Comparison of ENCODE assay signal across 15 mouse cellular contexts in the genomic region with DNA sequence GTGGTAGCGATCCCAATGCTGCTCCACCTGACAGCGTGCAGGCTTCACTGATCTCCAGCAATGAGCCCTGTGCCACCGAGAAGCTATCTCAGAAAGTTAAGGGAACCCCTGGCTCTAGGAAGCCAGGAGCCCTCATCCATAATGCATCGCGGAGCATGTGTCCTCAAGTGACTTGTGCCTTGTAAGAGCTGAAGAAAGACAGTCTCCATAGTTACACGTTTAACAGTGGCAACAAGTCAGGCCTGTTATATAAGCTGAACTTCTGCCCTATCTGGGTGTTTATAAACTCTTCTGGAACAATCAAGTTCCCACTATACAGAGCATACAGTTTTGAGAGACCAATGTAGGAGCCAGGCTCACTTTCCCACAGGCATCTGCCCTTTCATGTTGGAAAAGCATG. TPM values are rescaled to one million over a fixed set of nuclear protein-coding genes. Genes with fewer than 3 reads are reported as not detected.
DNase-seq lines count a peak whose midpoint lies in the region; TF ChIP-seq lines count a peak whose summit lies in the region.
"Had no signal": no experiment of that assay in that cellular context is flagged by ENCODE, and none has a peak within 500 bp of the region (broad histone marks: within the 10 kb centered on the region; RNA-seq: fewer than 3 reads in every experiment).

No protein-coding gene starts in this region.

- no peak for TF ChIP-seq CTCF in heart, adult 2 months (IDR thresholded peaks at IDR 0.05)
- no peak for TF ChIP-seq CTCF in liver, adult 2 months (IDR thresholded peaks at IDR 0.05; ENCODE audit: low read depth, low read length)

- intact Hi-C loops in heart, adult 2 months (cut with DNase I) = no loop called here

- peak overlapping the region; percentile 56 for H3K27ac ChIP-seq in heart, adult 2 months
- peak overlapping the region; percentile 38; the same call in 1 of the 2 replicates for H3K27ac ChIP-seq in liver, adult 2 months (replicated peaks; ENCODE audit: insufficient read depth, low read depth, low read length)
- H3K27ac ChIP-seq in brown adipose tissue, adult 24 weeks (replicated peaks; ENCODE audit: low read depth, low read length) = peak overlapping the region; percentile 25
- H3K27ac ChIP-seq: embryonic facial prominence, embryonic 15.5 days; forebrain, embryonic 13.5 days; heart, embryonic 13.5 days; neural tube, embryonic 15.5 days had no signal

- H3K4me3 ChIP-seq in heart, adult 2 months = no peak overlapping the region
- no peak overlapping the region for H3K4me3 ChIP-seq in liver, adult 2 months (ENCODE audit: insufficient read depth, low read depth, low read length)
- H3K4me3 ChIP-seq in brown adipose tissue, adult 24 weeks (ENCODE audit: insufficient read depth, low read depth, low read length) = no peak overlapping the region
- H3K4me3 ChIP-seq: embryonic facial prominence, embryonic 15.5 days; forebrain, embryonic 13.5 days; heart, embryonic 13.5 days; limb, embryonic 12.5 days; neural tube, embryonic 15.5 days had no signal

- 0 out of 2 replicates have a peak, but pooled peaks have one; percentile 39 for TF ChIP-seq EP300 in heart, adult 2 months (IDR thresholded peaks at IDR 0.05; ENCODE audit: insufficient read depth, low read depth, low read length)

- no peaks in the 10 kb centered on the region for H3K27me3 ChIP-seq in heart, adult 2 months (ENCODE audit: control insufficient read depth, insufficient read depth, low read length)
- no peaks in the 10 kb centered on the region for H3K27me3 ChIP-seq in liver, adult 2 months (ENCODE audit: control insufficient read depth, insufficient read depth, low read length)
- H3K27me3 ChIP-seq: embryonic facial prominence, embryonic 15.5 days; heart, embryonic 13.5 days; limb, embryonic 12.5 days; neural tube, embryonic 15.5 days had no signal

- 53% methylated on average over 6 of the region's 6 CpGs for WGBS in heart, adult 2 months
- WGBS in liver, adult 2 months = 72% methylated on average over 6 of the region's 6 CpGs

- TF ChIP-seq POLR2A in heart, adult 2 months (IDR thresholded peaks at IDR 0.05; ENCODE audit: insufficient read depth, low read depth, low read length) = no peak
- no peak for TF ChIP-seq POLR2A in liver, adult 2 months (IDR thresholded peaks at IDR 0.05; ENCODE audit: extremely low read depth, insufficient read depth, low read length)

- peaks cover 3% of the 10 kb centered on the region for H3K4me1 ChIP-seq in heart, adult 2 months (ENCODE audit: control insufficient read depth, insufficient read depth, low read length)
- no peaks in the 10 kb centered on the region for H3K4me1 ChIP-seq in liver, adult 2 months (ENCODE audit: control insufficient read depth, insufficient read depth, low read length)
- H3K4me1 ChIP-seq in brown adipose tissue, adult 24 weeks (ENCODE audit: control insufficient read depth, insufficient read depth, insufficient read length, low read length) = peaks cover 2% of the 10 kb centered on the region; the same call in 1 of the 2 replicates
- H3K4me1 ChIP-seq: embryonic facial prominence, embryonic 15.5 days; forebrain, embryonic 13.5 days; heart, embryonic 13.5 days; neural tube, embryonic 15.5 days had no signal

- peaks cover 8% of the 10 kb centered on the region; the same call in 1 of the 2 replicates for H3K36me3 ChIP-seq in heart, adult 2 months (ENCODE audit: control insufficient read depth, insufficient read depth, low read length)
- H3K36me3 ChIP-seq in liver, adult 2 months (ENCODE audit: control insufficient read depth, insufficient read depth, low read length) = peaks cover 29% of the 10 kb centered on the region

- DNase-seq in heart, adult 2 months = peak in 1 of 2 experiments; percentile 44
- no peak for DNase-seq in heart, adult 8-10 months (ENCODE audit: low spot score)
- no peak for DNase-seq in liver, adult 2 months (ENCODE audit: extremely low read depth, low read depth, low spot score)
- DNase-seq in liver = no peak
- peak; percentile 63 for DNase-seq in lung, postnatal 36 days
- DNase-seq in thymus, postnatal 10 days (ENCODE audit: low spot score in 2 of 2) = no peak
- DNase-seq: cerebellum, adult 11-12 months; gastrocnemius, postnatal 10 days; liver, postnatal 0 days had no signal

- H3K9ac ChIP-seq in heart, adult 2 months (ENCODE audit: low read depth, low read length) = no peak overlapping the region
- no peak overlapping the region for H3K9ac ChIP-seq in liver, adult 2 months (ENCODE audit: low read depth, low read length)
- H3K9ac ChIP-seq: embryonic facial prominence, embryonic 15.5 days; forebrain, embryonic 13.5 days; heart, embryonic 13.5 days; limb, embryonic 12.5 days; liver, postnatal 0 days; neural tube, embryonic 15.5 days had no signal

- no peaks in the 10 kb centered on the region for H3K79me2 ChIP-seq in heart, adult 2 months (replicated peaks; ENCODE audit: control insufficient read depth, insufficient read depth, low read length)
- no peaks in the 10 kb centered on the region for H3K79me2 ChIP-seq in liver, adult 2 months (ENCODE audit: control insufficient read depth, insufficient read depth, low read length)

RNA-seq across cellular contexts. Expression of a gene that starts 15.7 kb away (rescaled TPM):
- 10 to 100 TPM; 22.3 to 26.0 TPM for total RNA-seq in heart, adult 2 months (2021)
- 19.0 and 20.3 TPM in 2 replicates for polyA plus RNA-seq in heart, adult 2 months (2012; rRNA removed)
- total RNA-seq in heart, adult 8-10 months (2022) = 10 to 100 TPM; 19.9 to 28.9 (median 23.1) TPM
- total RNA-seq in liver, adult 2 months (2014; rRNA removed) = 14.3 and 21.5 TPM in 2 replicates
- polyA plus RNA-seq in liver, adult 2 months (2012; rRNA removed) = 11.0 and 12.7 TPM in 2 replicates
- 24.0 and 24.2 TPM in 2 replicates for polyA plus RNA-seq in brown adipose tissue, adult 24 weeks (2012; ENCODE audit: insufficient read depth, insufficient read length, missing spikeins)

RNA-seq across cellular contexts. Expression of a gene that starts 20.6 kb away (rescaled TPM):
- 10 to 100 TPM; 85.9 to 93.3 TPM for total RNA-seq in heart, adult 2 months (2021)
- polyA plus RNA-seq in heart, adult 2 months (2012; rRNA removed) = 106 and 107 TPM in 2 replicates
- 10 to 100 TPM; 92.2 to 93.9 (median 93.1) TPM for total RNA-seq in heart, adult 8-10 months (2022)
- total RNA-seq in liver, adult 2 months (2014; rRNA removed) = 6.5 and 8.2 TPM in 2 replicates
- 23.4 and 25.2 TPM in 2 replicates for polyA plus RNA-seq in liver, adult 2 months (2012; rRNA removed)
- polyA plus RNA-seq in brown adipose tissue, adult 24 weeks (2012; ENCODE audit: insufficient read depth, insufficient read length, missing spikeins) = 9.2 and 9.6 TPM in 2 replicates

RNA-seq across cellular contexts. Expression of a gene that starts 56.1 kb away (rescaled TPM):
- 1 to 10 TPM; 3.4 to 4.2 TPM for total RNA-seq in heart, adult 2 months (2021)
- polyA plus RNA-seq in heart, adult 2 months (2012; rRNA removed) = 3.6 and 4.7 TPM in 2 replicates
- 1 to 10 TPM; 4.7 to 5.8 (median 5.1) TPM for total RNA-seq in heart, adult 8-10 months (2022)
- 2.3 and 3.0 TPM in 2 replicates for total RNA-seq in liver, adult 2 months (2014; rRNA removed)
- polyA plus RNA-seq in liver, adult 2 months (2012; rRNA removed) = 1.6 and 2.2 TPM in 2 replicates
- polyA plus RNA-seq in brown adipose tissue, adult 24 weeks (2012; ENCODE audit: insufficient read depth, insufficient read length, missing spikeins) = 0.96 and 1.6 TPM in 2 replicates
